16 mouse cellular contexts compared by ENCODE assay signal in genomic region chr19:4919652-4920051, GRCm38 (mm10). TPM values are rescaled to one million over a fixed set of nuclear protein-coding genes. Genes with fewer than 3 reads are reported as not detected.
"Had no signal": no experiment of that assay in that cellular context is flagged by ENCODE, and none has a peak within 500 bp of the region (broad histone marks: within the 10 kb centered on the region; RNA-seq: fewer than 3 reads in every experiment).

No protein-coding gene starts in this region.

- DNase-seq: left cerebral cortex, postnatal 4 days; liver; liver, embryonic 13.5 days; liver, postnatal 0 days; lung, adult 18-20 months; lung, adult 2 months; lung, embryonic 14.5 days; lung, postnatal 10 days; lung, postnatal 14 days; lung, postnatal 36 days; lung, postnatal 4 days; midbrain, embryonic 14.5 days had no signal

RNA-seq across cellular contexts. Expression of gene Bbs1, which starts 13.2 kb away (rescaled TPM):
- total RNA-seq: monocyte, adult 5-6 weeks had no signal

RNA-seq across cellular contexts. Expression of gene Peli3, which starts 23.3 kb away (rescaled TPM):
- total RNA-seq: megakaryocyte progenitor cell, adult 5-6 weeks; monocyte, adult 5-6 weeks had no signal

RNA-seq across cellular contexts. Expression of gene Actn3, which starts 41.9 kb away (rescaled TPM):
- polyA plus RNA-seq: liver, adult 2 months; macrophage had no signal
